In the genomic region with DNA sequence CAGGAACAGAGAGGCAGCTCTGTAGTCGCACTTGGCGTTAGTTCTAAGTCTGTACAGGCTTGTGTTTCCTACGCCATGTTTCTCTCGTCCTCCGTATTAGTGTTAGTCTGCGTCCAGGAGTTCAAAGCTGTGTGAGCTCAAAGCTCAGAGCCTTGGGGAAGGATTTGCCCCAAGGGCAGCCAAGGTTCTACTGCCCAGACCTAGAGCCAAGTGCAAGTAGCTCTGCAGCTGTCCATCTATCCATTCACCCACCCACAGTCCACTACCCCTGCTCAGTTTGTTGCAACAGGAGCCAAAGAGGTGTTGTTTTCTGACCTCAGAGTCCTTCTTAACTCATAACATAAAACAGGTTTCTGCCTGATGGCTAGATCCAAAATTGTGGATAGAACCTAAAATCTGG, we compare ENCODE assay signal across 9 mouse cellular contexts.
DNase-seq lines count a peak whose midpoint lies in the region; ATAC-seq and TF ChIP-seq lines count a peak whose summit lies in the region.
"Had no signal": no experiment of that assay in that cellular context is flagged by ENCODE, and none has a peak within 500 bp of the region (broad histone marks: within the 10 kb centered on the region; RNA-seq: fewer than 3 reads in every experiment).

No protein-coding gene starts in this region.

- peaks cover 93% of the 10 kb centered on the region for H3K36me3 ChIP-seq in forebrain, embryonic 10.5 days (replicated peaks)
- peaks cover 5% of the 10 kb centered on the region for H3K36me3 ChIP-seq in forebrain, embryonic 11.5 days (ENCODE audit: control insufficient read depth, insufficient read depth, low read length)
- peaks cover 69% of the 10 kb centered on the region for H3K36me3 ChIP-seq in embryonic facial prominence, embryonic 13.5 days
- peaks cover 28% of the 10 kb centered on the region for H3K36me3 ChIP-seq in hindbrain, postnatal 0 days (ENCODE audit: insufficient read depth, low read length)
- H3K36me3 ChIP-seq in midbrain, postnatal 0 days (ENCODE audit: insufficient read depth, low read length), result peaks cover 51% of the 10 kb centered on the region
- H3K36me3 ChIP-seq in heart, embryonic 10.5 days, result peaks cover 75% of the 10 kb centered on the region

- TF ChIP-seq CTCF in hindbrain, postnatal 0 days (IDR thresholded peaks at IDR 0.05; ENCODE audit: low read depth), result no peak
- no peak for TF ChIP-seq CTCF in midbrain, postnatal 0 days (IDR thresholded peaks at IDR 0.05)

- no peak for ATAC-seq in forebrain, embryonic 11.5 days (replicated peaks; ENCODE audit: low FRiP score)
- no peak for ATAC-seq in embryonic facial prominence, embryonic 13.5 days (ENCODE audit: insufficient number of reproducible peaks, insufficient read depth, low FRiP score, low TSS enrichment, low read depth)
- no peak for ATAC-seq in hindbrain, postnatal 0 days
- no peak for ATAC-seq in midbrain, postnatal 0 days (ENCODE audit: low FRiP score)

- H3K27ac ChIP-seq in forebrain, embryonic 10.5 days, result peak overlapping the region; percentile 81; the same call in 1 of the 2 replicates
- H3K27ac ChIP-seq in forebrain, embryonic 11.5 days (ENCODE audit: low read depth, low read length), result no peak overlapping the region
- H3K27ac ChIP-seq in embryonic facial prominence, embryonic 13.5 days, result peak overlapping the region; percentile 97
- peak overlapping the region; percentile 76 for H3K27ac ChIP-seq in hindbrain, postnatal 0 days
- peak overlapping the region; percentile 71 for H3K27ac ChIP-seq in midbrain, postnatal 0 days (ENCODE audit: low read depth, low read length)
- no peak overlapping the region for H3K27ac ChIP-seq in heart, embryonic 10.5 days

- no peak overlapping the region for H3K9ac ChIP-seq in forebrain, embryonic 11.5 days (ENCODE audit: low read length)
- H3K9ac ChIP-seq in embryonic facial prominence, embryonic 13.5 days, result no peak overlapping the region
- H3K9ac ChIP-seq in hindbrain, postnatal 0 days (replicated peaks; ENCODE audit: low read length), result no peak overlapping the region
- H3K9ac ChIP-seq in midbrain, postnatal 0 days (replicated peaks; ENCODE audit: low read length, poor library complexity, severe bottlenecking), result no peak overlapping the region

- WGBS in forebrain, embryonic 10.5 days, result 89% methylated on average over 6 of the region's 6 CpGs
- WGBS in forebrain, embryonic 11.5 days, result 88% methylated on average over 6 of the region's 6 CpGs
- WGBS in embryonic facial prominence, embryonic 13.5 days, result 76% methylated on average over 6 of the region's 6 CpGs
- WGBS in hindbrain, postnatal 0 days, result 77% methylated on average over 6 of the region's 6 CpGs
- WGBS in midbrain, postnatal 0 days, result 83% methylated on average over 6 of the region's 6 CpGs
- 92% methylated on average over 6 of the region's 6 CpGs for WGBS in heart, embryonic 10.5 days

- no peak overlapping the region for H3K4me3 ChIP-seq in forebrain, embryonic 10.5 days
- H3K4me3 ChIP-seq in forebrain, embryonic 11.5 days (ENCODE audit: low read depth, low read length), result no peak overlapping the region
- no peak overlapping the region for H3K4me3 ChIP-seq in embryonic facial prominence, embryonic 13.5 days
- no peak overlapping the region for H3K4me3 ChIP-seq in hindbrain, postnatal 0 days (ENCODE audit: low read length)
- no peak overlapping the region for H3K4me3 ChIP-seq in midbrain, postnatal 0 days (ENCODE audit: low read depth, low read length)
- H3K4me3 ChIP-seq in heart, embryonic 10.5 days, result no peak overlapping the region

- H3K4me1 ChIP-seq in forebrain, embryonic 10.5 days, result peaks cover 32% of the 10 kb centered on the region
- H3K4me1 ChIP-seq in forebrain, embryonic 11.5 days (replicated peaks; ENCODE audit: control insufficient read depth, insufficient read depth, low read length), result peaks cover 9% of the 10 kb centered on the region; the same call in 1 of the 2 replicates
- peaks cover 36% of the 10 kb centered on the region for H3K4me1 ChIP-seq in embryonic facial prominence, embryonic 13.5 days
- no peaks in the 10 kb centered on the region; the same call in 1 of the 2 replicates for H3K4me1 ChIP-seq in hindbrain, postnatal 0 days (ENCODE audit: insufficient read depth, low read length)
- no peaks in the 10 kb centered on the region for H3K4me1 ChIP-seq in midbrain, postnatal 0 days (ENCODE audit: insufficient read depth, low read length)
- no peaks in the 10 kb centered on the region for H3K4me1 ChIP-seq in heart, embryonic 10.5 days

- H3K27me3 ChIP-seq in forebrain, embryonic 10.5 days (ENCODE audit: poor library complexity, severe bottlenecking), result no peaks in the 10 kb centered on the region
- H3K27me3 ChIP-seq in forebrain, embryonic 11.5 days (ENCODE audit: control insufficient read depth, insufficient read depth, low read length), result no peaks in the 10 kb centered on the region
- H3K27me3 ChIP-seq in embryonic facial prominence, embryonic 13.5 days, result no peaks in the 10 kb centered on the region
- no peaks in the 10 kb centered on the region for H3K27me3 ChIP-seq in hindbrain, postnatal 0 days (ENCODE audit: insufficient read depth, low read length)
- H3K27me3 ChIP-seq in midbrain, postnatal 0 days (ENCODE audit: insufficient read depth, low read length), result no peaks in the 10 kb centered on the region
- H3K27me3 ChIP-seq in heart, embryonic 10.5 days (ENCODE audit: insufficient read depth, poor library complexity, severe bottlenecking), result no peaks in the 10 kb centered on the region

- DNase-seq in forebrain, embryonic 10.5 days (ENCODE audit: extremely low spot score, low spot score), result no peak
- no peak for DNase-seq in forebrain, embryonic 11.5 days (ENCODE audit: low spot score)
- DNase-seq in hindbrain, postnatal 0 days (ENCODE audit: low spot score), result peak; percentile 10
- DNase-seq in midbrain, postnatal 0 days (ENCODE audit: low spot score), result no peak
- no peak for DNase-seq in gastrocnemius, adult 18-20 months (ENCODE audit: low spot score)
- DNase-seq in retina, postnatal 1 day, result no peak
- no peak for DNase-seq in heart, embryonic 10.5 days (ENCODE audit: low spot score)
- DNase-seq: lung, postnatal 36 days had no signal

- no peak overlapping the region for H3K4me2 ChIP-seq in forebrain, embryonic 11.5 days (ENCODE audit: low read depth, low read length, severe bottlenecking)
- H3K4me2 ChIP-seq in embryonic facial prominence, embryonic 13.5 days, result no peak overlapping the region
- no peak overlapping the region for H3K4me2 ChIP-seq in hindbrain, postnatal 0 days (ENCODE audit: low read depth, low read length)
- no peak overlapping the region for H3K4me2 ChIP-seq in midbrain, postnatal 0 days (ENCODE audit: low read depth, low read length, poor library complexity, severe bottlenecking)

- H3K9me3 ChIP-seq in forebrain, embryonic 10.5 days, result no peaks in the 10 kb centered on the region
- no peaks in the 10 kb centered on the region for H3K9me3 ChIP-seq in forebrain, embryonic 11.5 days (ENCODE audit: control insufficient read depth, low read length)
- H3K9me3 ChIP-seq in embryonic facial prominence, embryonic 13.5 days, result no peaks in the 10 kb centered on the region
- no peaks in the 10 kb centered on the region for H3K9me3 ChIP-seq in hindbrain, postnatal 0 days (ENCODE audit: low read length)
- H3K9me3 ChIP-seq in midbrain, postnatal 0 days (ENCODE audit: low read length), result no peaks in the 10 kb centered on the region
- no peaks in the 10 kb centered on the region for H3K9me3 ChIP-seq in heart, embryonic 10.5 days

Comparison
In these comparisons a context has a peak if more than half of its experiments do, and no peak if none do; other contexts are left out.
1. H3K27ac ChIP-seq: peak in forebrain, embryonic 10.5 days (single experiment), embryonic facial prominence, embryonic 13.5 days (single experiment), hindbrain, postnatal 0 days (single experiment) and midbrain, postnatal 0 days (single experiment); none in forebrain, embryonic 11.5 days (single experiment) and heart, embryonic 10.5 days (single experiment).